Mouse (Mus musculus) layer of hippocampus, postnatal 36 days (tissue): ENCODE measurements around the gene Zc3h12d. TPM values are rescaled to one million over a fixed set of nuclear protein-coding genes. Genes with fewer than 3 reads are reported as not detected.
"Not testable (repeated sequence)": the region's sequence is repeated elsewhere in the genome, so short reads cannot be mapped to it uniquely, and the experiment has no call there.

Experiments
- DNase-seq, 2 experiments: peaks; one replicate each; pipeline ENCODE4 v3.0.0; 2022
- microRNA-seq, 2 experiments: library from miRNA; unstranded; fragments of <30 nt; microRNA quantifications; one replicate each; pipeline ENCODE4 v1.2.0; 2021
- total RNA-seq, 2 experiments: library from RNA; stranded (reverse); gene quantifications; 2 replicates each; pipeline ENCODE4 v1.2.3; 2021

Zc3h12d gene
- total RNA-seq, 2 experiments from 2014 or later = 0.13 to 0.17 TPM

GRCm38 (mm10) chr10:7874194-7874593 lies 41.9 kb downstream of the Zc3h12d start:
- DNase-seq = no peak

- DNase-seq = not testable (repeated sequence)
These were observed 48.0 kb downstream of the Zc3h12d start for GRCm38 (mm10) chr10:7880283-7880682.

DNA sequence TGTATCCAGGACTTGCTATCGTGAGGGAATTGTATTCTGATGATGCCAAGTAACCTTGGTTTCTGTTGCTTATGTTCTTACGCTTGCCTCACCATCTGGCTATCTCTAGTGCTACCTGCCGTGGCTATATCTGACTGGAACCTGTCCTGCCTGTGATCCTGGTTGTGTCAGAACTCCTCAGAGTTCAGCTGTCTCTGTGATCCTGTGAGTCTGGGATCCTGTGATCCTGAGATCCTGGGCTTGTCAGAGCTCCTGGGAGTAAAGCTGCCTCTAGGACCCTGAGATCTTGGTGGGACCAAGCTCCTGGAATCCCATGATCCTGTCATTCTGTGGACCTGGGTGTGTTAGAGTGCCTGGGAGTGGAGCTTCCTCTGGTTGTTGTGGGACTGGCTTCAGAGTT lies 49.7 kb downstream of the Zc3h12d start:
- DNase-seq = no peak

DNA sequence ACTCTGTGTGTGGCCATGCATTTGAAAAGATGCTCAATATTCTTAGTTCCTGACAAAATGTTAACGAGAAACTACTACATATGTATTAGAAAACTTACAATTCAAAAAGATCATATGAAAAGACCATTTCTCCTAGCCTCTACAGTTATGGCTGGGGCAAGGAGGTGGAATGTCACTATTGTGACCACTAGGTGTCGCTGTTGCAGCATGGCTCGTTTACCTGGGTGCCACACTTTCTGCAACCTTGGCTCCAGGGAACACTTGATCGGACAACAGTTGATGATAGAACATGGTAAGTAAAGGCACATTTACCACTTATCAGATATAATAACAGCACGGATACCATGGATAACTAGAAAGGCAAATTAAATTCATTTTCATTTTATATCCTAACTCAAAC lies 51.3 kb downstream of the Zc3h12d start:
- peak; percentile 68 to 69 for DNase-seq

DNA sequence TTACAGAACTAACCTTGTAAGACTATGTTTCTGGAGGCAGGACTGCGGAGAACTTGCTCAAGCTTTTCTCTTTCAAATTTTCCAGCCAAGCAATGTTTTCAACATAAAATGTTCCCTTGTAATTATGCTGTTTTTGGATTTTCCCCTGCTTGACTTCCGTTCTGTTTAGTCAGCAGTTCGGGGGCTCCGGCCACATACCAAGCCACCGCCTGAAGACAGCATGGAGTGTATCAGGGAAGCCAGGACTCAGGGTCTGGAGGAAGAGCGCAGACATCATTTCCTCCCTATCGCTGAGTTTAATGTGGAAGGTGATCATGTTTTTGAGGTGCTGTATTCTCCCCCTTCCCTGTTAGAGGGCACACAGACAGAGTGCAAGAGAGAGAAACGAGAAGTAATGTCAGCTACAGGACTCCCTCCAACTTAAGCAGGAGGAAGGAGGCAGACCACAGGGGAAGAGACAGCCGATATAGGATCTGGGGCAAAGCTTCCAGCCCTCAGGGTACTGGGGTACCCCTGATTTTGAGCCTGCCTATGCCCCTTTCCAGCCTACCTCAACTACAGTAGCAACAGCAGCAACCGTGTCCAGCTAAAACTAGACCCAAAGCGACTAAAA lies 56.1 kb downstream of the Zc3h12d start:
- DNase-seq = no peak

GRCm38 (mm10) chr10:7900719-7901627 lies 68.7 kb downstream of the Zc3h12d start:
- DNase-seq = peak; percentile 37 to 44

DNA sequence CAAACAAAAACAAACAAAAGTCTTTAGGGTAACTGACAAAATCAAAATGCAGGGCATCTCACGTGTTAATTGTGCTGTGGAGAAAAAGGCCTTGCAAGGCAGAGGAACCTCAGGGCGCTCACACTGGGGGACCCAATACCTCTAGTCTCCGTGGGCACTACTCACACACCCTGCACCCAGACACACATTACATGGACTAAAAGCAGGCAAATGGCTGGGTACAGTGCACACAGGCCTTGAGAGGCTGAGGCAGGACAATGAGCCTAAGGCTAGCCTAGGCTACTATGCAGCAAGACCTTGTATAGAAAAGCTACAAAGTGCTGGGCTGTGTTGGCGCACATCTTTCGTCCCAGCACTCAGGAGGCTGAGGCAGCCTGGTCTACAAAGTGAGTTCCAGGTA lies 71.9 kb downstream of the Zc3h12d start:
- DNase-seq = no peak

DNA sequence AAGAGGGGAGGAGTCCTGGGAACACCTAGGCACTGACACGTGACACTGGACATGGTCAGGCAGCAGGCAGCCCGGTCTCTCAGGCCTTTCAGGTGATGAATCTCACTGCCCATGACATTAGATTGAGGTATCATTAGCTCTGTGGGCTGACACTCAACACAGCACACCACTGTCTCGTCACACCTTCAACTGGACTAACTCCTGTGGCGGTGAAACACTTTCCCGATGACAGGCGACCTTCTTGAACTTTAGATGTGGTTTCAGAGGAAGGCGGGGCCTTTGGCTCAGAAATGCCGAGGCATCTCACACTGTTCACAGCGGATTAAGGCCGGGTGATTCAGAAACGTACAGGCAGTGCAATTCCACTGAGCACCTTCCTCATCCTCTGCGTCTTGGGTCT lies 74.9 kb downstream of the Zc3h12d start:
- no peak for DNase-seq

- DNase-seq = peak; percentile 26 to 33
These were observed 79.0 kb downstream of the Zc3h12d start for GRCm38 (mm10) chr10:7911268-7911667.

Small RNA genes lying within 50 kb of the gene (microRNA-seq; reads per million reads assigned to microRNA genes)
- gene Mir5104 = 0 reads per million in 2 experiments

Other genes with a start within 250 kb of the Zc3h12d start
- 100 to 1,000 TPM; 195 to 210 TPM for gene Lrp11, start 242.7 kb upstream of the Zc3h12d start, total RNA-seq
- gene Nup43, start 165.0 kb upstream of the Zc3h12d start, total RNA-seq = 1 to 10 TPM; 5.3 to 5.4 TPM
- 100 to 1,000 TPM; 159 to 166 TPM for gene Pcmt1, start 151.3 kb upstream of the Zc3h12d start, total RNA-seq
- 10 to 100 TPM; 33.5 to 38.6 TPM for gene Lats1, start 151.3 kb upstream of the Zc3h12d start, total RNA-seq
- 10 to 100 TPM; 15.0 to 19.1 TPM for gene Katna1, start 106.5 kb upstream of the Zc3h12d start, total RNA-seq
- 10 to 100 TPM; 15.9 to 19.5 TPM for gene Ginm1, start 39.6 kb upstream of the Zc3h12d start, total RNA-seq
- 10 to 100 TPM; 34.9 to 37.9 TPM for gene Ppil4, start 39.6 kb upstream of the Zc3h12d start, total RNA-seq
- gene Tab2, start 123.8 kb downstream of the Zc3h12d start, total RNA-seq = 10 to 100 TPM; 58.5 to 60.6 TPM